Mouse (Mus musculus) embryonic facial prominence, embryonic 15.5 days (tissue): ENCODE results near the gene Sox4. TPM values are rescaled to one million over a fixed set of nuclear protein-coding genes. Genes with fewer than 3 reads are reported as not detected.

Experiments used
- ATAC-seq: fragments of 200-750 bp; cut with Nextera tagmentation; 2 replicates; pipeline ENCODE4 v1.8.0; 2017; ENCODE audit warnings: low read depth, moderate TSS enrichment; ENCODE audit not compliant: insufficient number of reproducible peaks, low FRiP score, low TSS enrichment
- H3K27ac ChIP-seq: fragments of 300-500 bp; sonication (generic); replicated peaks from 2 replicates; pipeline ENCODE4 v1.5.1; 2015; ENCODE audit warnings: mild to moderate bottlenecking, inconsistent platforms
- H3K27me3 ChIP-seq: fragments of 300-500 bp; sonication (generic); 2 replicates; pipeline ENCODE4 v1.6.1; 2015; ENCODE audit warnings: inconsistent platforms
- H3K36me3 ChIP-seq: fragments of 300-500 bp; sonication (generic); 2 replicates; pipeline ENCODE4 v1.6.1; 2015; ENCODE audit warnings: mild to moderate bottlenecking, inconsistent platforms
- H3K4me1 ChIP-seq: fragments of 300-500 bp; sonication (generic); 2 replicates; pipeline ENCODE4 v1.6.1; 2015; ENCODE audit warnings: inconsistent platforms
- H3K4me2 ChIP-seq: fragments of 300-500 bp; sonication (generic); replicated peaks from 2 replicates; pipeline ENCODE4 v1.6.1; 2015; ENCODE audit warnings: mild to moderate bottlenecking, inconsistent platforms
- H3K4me3 ChIP-seq: fragments of 300-500 bp; sonication (generic); replicated peaks from 2 replicates; pipeline ENCODE4 v1.5.1; 2015; ENCODE audit warnings: mild to moderate bottlenecking, inconsistent platforms
- H3K9ac ChIP-seq: fragments of 300-500 bp; sonication (generic); 2 replicates; pipeline ENCODE4 v1.6.1; 2015; ENCODE audit warnings: inconsistent platforms
- H3K9me3 ChIP-seq: fragments of 300-500 bp; sonication (generic); replicated peaks from 2 replicates; pipeline ENCODE4 v1.6.1; 2016; ENCODE audit warnings: inconsistent platforms
- WGBS: fragments of 180-500 bp; shearing (Covaris S2); methylation state at CpG from one replicate; pipeline ENCODE4 v1.1.7; 2015; 5-methylcytosine and 5-hydroxymethylcytosine counted together
- polyA plus RNA-seq: library from polyadenylated mRNA; unstranded; fragments of >200 nt; fragmentation: Nextera tagmentation; extraction: Ambion mirVana; gene quantifications from 2 replicates; pipeline ENCODE4 v1.2.1, GENCODE M21; 2015

Sox4 gene
- polyA plus RNA-seq, 1 experiment from 2014 or later: 58.5 TPM

GRCm38 (mm10) chr13:28906981-28907380 is 46.5 kb downstream of the Sox4 start:
- Histone ChIP-seq H3K9me3 (no peaks in the 10 kb centered on the region), H3K4me1 (no peaks in the 10 kb centered on the region), H3K4me3 (no peak overlapping the region), H3K27ac (no peak overlapping the region), H3K36me3 (no peaks in the 10 kb centered on the region), H3K9ac (no peak overlapping the region), H3K4me2 (no peak overlapping the region), H3K27me3 (no peaks in the 10 kb centered on the region)
- ATAC-seq: no peak
- WGBS: 90% methylated on average over 10 of the region's 10 CpGs
